Mouse (Mus musculus) G1E (cell line): ENCODE measurements around the gene Zfp148.

Experiments used
- CTCF ChIP-seq: IDR thresholded peaks from 2 replicates; pipeline ENCODE4 v1.5.1; 2012; ENCODE audit warnings: low read depth, low read length, inconsistent platforms, mixed read lengths
- POLR2AphosphoS5 ChIP-seq: IDR thresholded peaks from 2 replicates; pipeline ENCODE4 v1.6.1; 2012; ENCODE audit warnings: low read depth, low read length, inconsistent platforms; ENCODE audit not compliant: insufficient replicate concordance
- TAL1 ChIP-seq: conservative IDR thresholded peaks from 2 replicates; pipeline ENCODE4 v1.6.1; 2012; ENCODE audit warnings: low read depth, low read length, inconsistent platforms, mixed read lengths

GRCm38 (mm10) chr16:33403258-33403657 lies 22.6 kb downstream of the Zfp148 start:
- TF ChIP-seq CTCF (no peak), POLR2AphosphoS5 (no peak), TAL1 (no peak)
